Mouse (Mus musculus): ENCODE results near the gene Rab5c.

GRCm38 (mm10) chr11:100735954-100736745 is 1.9 kb downstream of the Rab5c start:
- peak; percentile 43 for TF ChIP-seq POLR2A (IDR thresholded peaks at IDR 0.05; ENCODE audit: low read depth, low read length)
- TF ChIP-seq CTCF (IDR thresholded peaks at IDR 0.05; ENCODE audit: extremely low read depth, insufficient read length, insufficient replicate concordance, low read depth, low read length): no peak

All from small intestine, adult 2 months (tissue).